Mouse (Mus musculus) limb, embryonic 14.5 days (tissue): ENCODE data around the gene Zbtb20. TPM values are rescaled to one million over a fixed set of nuclear protein-coding genes. Genes with fewer than 3 reads are reported as not detected.

ENCODE experiments used
- ATAC-seq: fragments of 200-750 bp; cut with Nextera tagmentation; 2 replicates; pipeline ENCODE4 v1.8.0; 2017; ENCODE audit warnings: low read depth, moderate number of reproducible peaks, moderate TSS enrichment; ENCODE audit not compliant: low FRiP score
- DNase-seq: peaks from one replicate; pipeline ENCODE4 v3.0.0-alpha.2; 2015; ENCODE audit warnings: low spot score
- H3K27ac ChIP-seq: fragments of 300-500 bp; sonication (generic); replicated peaks from 2 replicates; pipeline ENCODE4 v1.5.1; 2014; ENCODE audit warnings: low read depth, mild to moderate bottlenecking, low read length, moderate library complexity, mixed read lengths
- H3K27me3 ChIP-seq: fragments of 300-500 bp; sonication (generic); 2 replicates; pipeline ENCODE4 v1.6.1; 2014; ENCODE audit warnings: low read length, mixed read lengths; ENCODE audit not compliant: control insufficient read depth, insufficient read depth
- H3K36me3 ChIP-seq: fragments of 300-500 bp; sonication (generic); 2 replicates; pipeline ENCODE4 v1.6.1; 2014; ENCODE audit warnings: mild to moderate bottlenecking, low read length, moderate library complexity, mixed read lengths; ENCODE audit not compliant: control insufficient read depth, insufficient read depth
- H3K4me1 ChIP-seq: fragments of 300-500 bp; sonication (generic); 2 replicates; pipeline ENCODE4 v1.6.1; 2014; ENCODE audit warnings: antibody characterized with exemption, low read length, mixed read lengths; ENCODE audit not compliant: control insufficient read depth, insufficient read depth
- H3K4me2 ChIP-seq: fragments of 300-500 bp; sonication (generic); replicated peaks from 2 replicates; pipeline ENCODE4 v1.6.1; 2014; ENCODE audit warnings: low read depth, mild to moderate bottlenecking, low read length, moderate library complexity; ENCODE audit not compliant: severe bottlenecking
- H3K4me3 ChIP-seq: fragments of 300-500 bp; sonication (generic); replicated peaks from 2 replicates; pipeline ENCODE4 v1.5.1; 2014; ENCODE audit warnings: low read length
- H3K9ac ChIP-seq: fragments of 300-500 bp; sonication (generic); 2 replicates; pipeline ENCODE4 v1.6.1; 2014; ENCODE audit warnings: mild to moderate bottlenecking, low read depth, low read length, moderate library complexity; ENCODE audit not compliant: severe bottlenecking
- H3K9me3 ChIP-seq: fragments of 300-500 bp; sonication (generic); 2 replicates; pipeline ENCODE4 v1.6.1; 2016; ENCODE audit warnings: low read length; ENCODE audit not compliant: control insufficient read depth
- POLR2A ChIP-seq: fragments of 200-500 bp; IDR thresholded peaks from 2 replicates; pipeline ENCODE4 v1.8.0; 2012; ENCODE audit warnings: inconsistent platforms, mild to moderate bottlenecking, moderate library complexity, borderline replicate concordance; ENCODE audit not compliant: insufficient read depth, insufficient read length; ENCODE audit errors: extremely low read depth
- WGBS: fragments of 180-500 bp; shearing (Covaris S2); extraction: QIAGEN DNeasy Blood & Tissue Kit; methylation state at CpG from one replicate; pipeline ENCODE4 v1.1.7; 2014; 5-methylcytosine and 5-hydroxymethylcytosine counted together
- polyA plus RNA-seq, 2 experiments: library from polyadenylated mRNA; depleted of rRNA in 1 of 2; stranded (reverse) in 1 of 2; unstranded in 1 of 2; fragments of >200 nt; fragmentation: Nextera tagmentation in 1 of 2; extraction: Ambion mirVana in 1 of 2; gene quantifications; 2 replicates each; pipeline versions ENCODE4 v1.2.1 to v1.2.3; 2012 to 2014

The Zbtb20 gene
- polyA plus RNA-seq, 2 experiments, result 2.5 to 17.6 TPM

DNA sequence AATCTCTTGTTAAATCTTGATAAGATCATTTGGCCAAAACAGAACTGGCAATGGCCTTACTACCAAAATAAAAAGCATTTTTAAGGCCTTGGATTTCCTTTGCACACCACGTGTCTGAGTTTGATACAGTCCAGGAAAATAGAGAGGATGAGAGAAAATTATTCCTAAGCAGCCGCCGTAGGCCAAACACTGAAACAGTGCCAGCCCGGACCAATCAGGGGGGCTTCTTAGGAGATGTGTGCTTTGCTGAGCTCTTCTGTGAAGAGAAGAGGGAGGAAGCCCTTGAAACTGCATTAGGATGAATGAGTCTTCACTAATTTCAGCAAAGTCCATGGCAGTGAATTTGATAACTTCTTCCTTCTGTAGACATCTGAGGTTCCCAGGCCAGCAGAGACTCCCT lies 635.9 kb downstream of the Zbtb20 start:
- H3K9me3 ChIP-seq, result no peaks in the 10 kb centered on the region
- 88% methylated on average over 4 of the region's 4 CpGs for WGBS
- no peak for ATAC-seq
- H3K4me2 ChIP-seq, result no peak overlapping the region
- DNase-seq, result no peak
- no peak overlapping the region for H3K4me3 ChIP-seq
- no peaks in the 10 kb centered on the region for H3K36me3 ChIP-seq
- no peaks in the 10 kb centered on the region for H3K27me3 ChIP-seq
- H3K4me1 ChIP-seq, result peaks cover 11% of the 10 kb centered on the region
- no peak overlapping the region for H3K27ac ChIP-seq
- TF ChIP-seq POLR2A, result no peak
- H3K9ac ChIP-seq, result no peak overlapping the region

DNA sequence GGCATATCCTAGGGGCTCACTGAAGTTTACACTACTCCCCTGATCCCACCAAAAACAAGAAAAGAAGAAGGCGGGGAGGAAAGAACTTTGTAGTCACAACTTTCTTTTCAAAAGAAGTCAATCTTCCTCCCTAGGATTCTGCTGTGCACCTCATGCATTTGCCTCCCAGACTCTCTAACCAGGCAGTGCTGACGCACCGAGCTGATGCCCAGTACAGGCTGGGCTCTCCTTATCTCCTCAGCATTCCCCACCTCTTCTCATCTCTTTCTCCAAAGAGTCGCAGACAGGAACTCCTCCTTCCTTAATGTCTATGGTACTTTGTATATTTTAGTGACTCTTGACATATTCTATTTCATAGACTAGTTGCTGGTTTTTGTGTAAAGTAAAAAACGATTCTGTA lies 638.3 kb downstream of the Zbtb20 start:
- ATAC-seq, result no peak
- Histone ChIP-seq H3K9me3 (no peaks in the 10 kb centered on the region), H3K36me3 (no peaks in the 10 kb centered on the region), H3K27ac (no peak overlapping the region), H3K4me2 (no peak overlapping the region), H3K4me3 (no peak overlapping the region), H3K9ac (no peak overlapping the region), H3K27me3 (no peaks in the 10 kb centered on the region), H3K4me1 (0 out of 2 replicates have a peak, but pooled peaks cover 4% of the 10 kb centered on the region)
- no peak for TF ChIP-seq POLR2A
- DNase-seq, result no peak
- WGBS, result 75% methylated on average over 5 of the region's 5 CpGs

GRCm38 (mm10) chr16:43515538-43515937 lies 639.9 kb downstream of the Zbtb20 start:
- H3K4me1 ChIP-seq, result 0 out of 2 replicates have a peak, but pooled peaks cover 4% of the 10 kb centered on the region
- H3K36me3 ChIP-seq, result no peaks in the 10 kb centered on the region
- H3K27ac ChIP-seq, result no peak overlapping the region
- no peak overlapping the region for H3K4me2 ChIP-seq
- H3K9ac ChIP-seq, result no peak overlapping the region
- TF ChIP-seq POLR2A, result no peak
- DNase-seq (no peak), ATAC-seq (no peak)
- no peaks in the 10 kb centered on the region for H3K9me3 ChIP-seq
- WGBS, result 84% methylated on average over 4 of the region's 4 CpGs
- no peak overlapping the region for H3K4me3 ChIP-seq
- no peaks in the 10 kb centered on the region for H3K27me3 ChIP-seq

GRCm38 (mm10) chr16:43520274-43520673 lies 644.6 kb downstream of the Zbtb20 start:
- DNase-seq, result no peak
- Histone ChIP-seq H3K27ac (no peak overlapping the region), H3K4me3 (no peak overlapping the region), H3K27me3 (no peaks in the 10 kb centered on the region), H3K9me3 (no peaks in the 10 kb centered on the region), H3K4me2 (no peak overlapping the region), H3K9ac (no peak overlapping the region), H3K36me3 (no peaks in the 10 kb centered on the region), H3K4me1 (no peaks in the 10 kb centered on the region)
- WGBS, result 58% methylated on average over 2 of the region's 2 CpGs
- no peak for ATAC-seq
- TF ChIP-seq POLR2A, result no peak

DNA sequence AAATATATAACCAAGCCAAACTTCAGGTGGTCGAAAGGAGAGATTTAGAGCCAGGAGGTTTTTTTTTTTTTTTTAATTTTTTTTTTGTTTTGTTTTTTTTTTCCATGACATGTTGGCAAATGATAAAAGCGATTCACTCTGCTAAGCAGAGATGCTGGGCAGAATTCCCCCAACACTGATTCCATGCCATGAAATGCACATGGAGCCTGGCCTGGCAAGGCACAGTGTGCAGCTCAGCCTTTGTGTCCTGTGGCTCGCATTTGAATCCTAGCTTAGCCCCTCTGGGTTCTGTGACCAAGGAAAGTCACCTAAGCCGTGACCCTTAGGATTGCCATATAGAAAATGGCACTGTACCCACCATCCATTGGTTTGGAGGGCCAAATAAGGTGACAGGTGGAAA lies 646.8 kb downstream of the Zbtb20 start:
- Histone ChIP-seq H3K27me3 (no peaks in the 10 kb centered on the region), H3K9me3 (no peaks in the 10 kb centered on the region), H3K9ac (no peak overlapping the region), H3K4me2 (no peak overlapping the region), H3K4me1 (no peaks in the 10 kb centered on the region), H3K27ac (no peak overlapping the region), H3K36me3 (no peaks in the 10 kb centered on the region), H3K4me3 (no peak overlapping the region)
- 84% methylated on average over 4 of the region's 4 CpGs for WGBS
- no peak for DNase-seq
- ATAC-seq, result no peak
- no peak for TF ChIP-seq POLR2A

- ATAC-seq (no peak), DNase-seq (no peak)
- Histone ChIP-seq H3K36me3 (no peaks in the 10 kb centered on the region), H3K9me3 (no peaks in the 10 kb centered on the region), H3K4me1 (no peaks in the 10 kb centered on the region), H3K9ac (no peak overlapping the region), H3K27me3 (no peaks in the 10 kb centered on the region), H3K27ac (no peak overlapping the region), H3K4me2 (no peak overlapping the region), H3K4me3 (no peak overlapping the region)
- TF ChIP-seq POLR2A, result no peak
- 76% methylated on average over 9 of the region's 9 CpGs for WGBS
These were observed 648.5 kb downstream of the Zbtb20 start for GRCm38 (mm10) chr16:43524179-43524578.
